Mouse (Mus musculus) midbrain, embryonic 11.5 days (tissue): ENCODE data around the gene Foxr1. TPM values are rescaled to one million over a fixed set of nuclear protein-coding genes. Genes with fewer than 3 reads are reported as not detected.

ENCODE experiments used
- ATAC-seq: fragments of 200-750 bp; cut with Nextera tagmentation; 2 replicates; pipeline ENCODE4 v1.8.0; 2017; ENCODE audit warnings: moderate TSS enrichment, moderate library complexity; ENCODE audit not compliant: low FRiP score
- DNase-seq: peaks from one replicate; pipeline ENCODE4 v3.0.0; 2015; ENCODE audit warnings: low spot score; ENCODE audit errors: missing footprints
- H3K27ac ChIP-seq: fragments of 300-500 bp; sonication (generic); 2 replicates; pipeline ENCODE4 v1.5.1; 2014; ENCODE audit warnings: low read depth, low read length
- H3K27me3 ChIP-seq: fragments of 300-500 bp; sonication (generic); 2 replicates; pipeline ENCODE4 v1.6.1; 2014; ENCODE audit warnings: mild to moderate bottlenecking, low read length, moderate library complexity, mixed read lengths; ENCODE audit not compliant: control insufficient read depth, insufficient read depth
- H3K36me3 ChIP-seq: fragments of 300-500 bp; sonication (generic); 2 replicates; pipeline ENCODE4 v1.6.1; 2014; ENCODE audit warnings: mild to moderate bottlenecking, low read length, moderate library complexity, mixed read lengths; ENCODE audit not compliant: control insufficient read depth, insufficient read depth
- H3K4me1 ChIP-seq: fragments of 300-500 bp; sonication (generic); 2 replicates; pipeline ENCODE4 v1.6.1; 2014; ENCODE audit warnings: low read length; ENCODE audit not compliant: control insufficient read depth, insufficient read depth
- H3K4me2 ChIP-seq: fragments of 300-500 bp; sonication (generic); 2 replicates; pipeline ENCODE4 v1.6.1; 2014; ENCODE audit warnings: mild to moderate bottlenecking, moderate library complexity
- H3K4me3 ChIP-seq: fragments of 300-500 bp; sonication (generic); 2 replicates; pipeline ENCODE4 v1.5.1; 2014; ENCODE audit warnings: low read depth, low read length
- H3K9ac ChIP-seq: fragments of 300-500 bp; sonication (generic); 2 replicates; pipeline ENCODE4 v1.6.1; 2014; ENCODE audit warnings: low read length
- H3K9me3 ChIP-seq: fragments of 300-500 bp; sonication (generic); 2 replicates; pipeline ENCODE4 v1.6.1; 2016; ENCODE audit warnings: low read length; ENCODE audit not compliant: control insufficient read depth
- WGBS: fragments of 180-500 bp; shearing (Covaris S2); extraction: QIAGEN DNeasy Blood & Tissue Kit; methylation state at CpG from one replicate; pipeline ENCODE4 v1.1.7; 2014; 5-methylcytosine and 5-hydroxymethylcytosine counted together
- polyA plus RNA-seq: library from polyadenylated mRNA; unstranded; fragments of >200 nt; fragmentation: Nextera tagmentation; extraction: Ambion mirVana; gene quantifications from 2 replicates; pipeline ENCODE4 v1.2.1, GENCODE M21; 2014

The Foxr1 gene
- polyA plus RNA-seq: not detected in 2 replicates

DNA sequence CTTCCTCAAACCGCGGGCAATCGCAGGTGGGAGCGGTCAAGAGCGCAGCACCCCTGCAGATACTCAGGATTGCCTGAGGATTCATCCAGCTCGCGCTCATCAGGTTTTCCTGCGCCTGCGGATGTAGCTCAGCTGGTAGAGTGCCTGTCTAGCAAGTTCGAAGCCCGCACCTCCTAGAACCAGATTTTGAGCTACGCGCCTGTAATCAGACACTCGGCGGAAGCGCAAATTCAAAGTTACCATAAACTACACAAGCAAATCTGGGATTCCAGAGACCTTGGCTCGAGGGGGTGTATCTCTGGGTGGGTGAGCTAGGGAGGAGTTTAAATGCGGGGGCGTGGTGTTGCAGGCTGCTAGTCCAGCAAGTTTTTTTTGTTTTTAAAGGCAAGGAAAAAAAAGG lies at the start of gene Foxr1:
Foxr1 (minus strand) TSS at position 176 of the 400 bp plus-strand sequence.
- no peaks in the 10 kb centered on the region for H3K36me3 ChIP-seq
- ATAC-seq (no peak), DNase-seq (no peak)
- H3K9ac ChIP-seq: no peak within 1 kb of the TSS
- H3K4me2 ChIP-seq: no peak within 1 kb of the TSS
- H3K4me1 ChIP-seq: no peaks in the 10 kb centered on the region
- 72% methylated on average over 19 of the region's 19 CpGs for WGBS
- no peak within 1 kb of the TSS for H3K4me3 ChIP-seq
- H3K27me3 ChIP-seq: no peaks in the 10 kb centered on the region
- H3K9me3 ChIP-seq: no peaks in the 10 kb centered on the region
- H3K27ac ChIP-seq: no peak within 1 kb of the TSS

DNA sequence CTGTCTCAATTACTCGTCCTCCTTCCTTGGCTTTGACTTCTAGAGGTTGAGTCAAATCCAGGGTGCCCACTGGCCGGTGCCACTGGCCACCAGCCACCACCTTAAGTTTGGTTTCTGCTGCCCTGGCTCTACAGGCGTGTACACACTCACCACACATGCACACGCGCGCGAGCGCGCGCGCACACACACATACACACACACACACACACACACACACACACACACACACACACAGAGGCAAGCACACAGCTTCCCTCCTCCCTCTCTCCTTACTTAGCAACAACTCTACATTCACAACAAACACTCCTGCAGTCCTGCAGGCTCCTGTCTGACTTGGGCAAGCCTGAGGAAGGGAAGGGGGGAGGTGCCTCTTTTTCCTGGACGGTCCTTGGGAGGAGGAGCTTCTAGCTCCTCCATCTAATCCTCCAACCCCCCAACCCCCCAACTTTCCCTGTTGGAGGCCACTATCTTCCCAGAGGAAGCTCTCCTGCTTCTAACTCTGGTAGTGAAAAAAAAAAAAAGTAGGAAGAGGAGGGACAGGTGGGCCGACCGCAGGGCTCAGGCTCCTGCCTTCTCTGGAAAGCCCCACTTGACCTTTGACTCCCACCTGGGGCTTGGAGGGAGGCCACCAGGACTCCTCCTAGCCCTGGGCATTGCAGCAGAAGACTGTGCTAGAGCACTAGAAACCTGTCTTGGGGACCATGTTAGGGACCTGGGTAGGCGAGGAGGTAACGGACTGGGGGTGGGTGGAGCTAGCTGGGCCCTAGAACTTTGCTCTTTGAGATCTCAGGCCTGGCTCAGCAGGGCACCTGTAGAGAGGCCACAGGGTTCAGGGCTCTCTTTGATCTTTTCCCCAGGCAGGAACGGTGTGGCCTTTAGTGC lies 49.4 kb upstream of the Foxr1 start:
- DNase-seq: no peak
- H3K36me3 ChIP-seq: no peaks in the 10 kb centered on the region
- H3K9ac ChIP-seq: no peak overlapping the region; the same call in 1 of the 2 replicates
- peak overlapping the region; percentile 32; the same call in 1 of the 2 replicates for H3K4me2 ChIP-seq
- H3K4me1 ChIP-seq: peaks cover 71% of the 10 kb centered on the region
- no peak overlapping the region for H3K27ac ChIP-seq
- H3K4me3 ChIP-seq: 0 out of 2 replicates have a peak overlapping the region, but pooled peaks have one; percentile 3
- 8% methylated on average over 17 of the region's 17 CpGs for WGBS
- 0 out of 2 replicates have a peak, but pooled peaks have one; percentile 10 for ATAC-seq
- H3K9me3 ChIP-seq: no peaks in the 10 kb centered on the region
- no peaks in the 10 kb centered on the region for H3K27me3 ChIP-seq

DNA sequence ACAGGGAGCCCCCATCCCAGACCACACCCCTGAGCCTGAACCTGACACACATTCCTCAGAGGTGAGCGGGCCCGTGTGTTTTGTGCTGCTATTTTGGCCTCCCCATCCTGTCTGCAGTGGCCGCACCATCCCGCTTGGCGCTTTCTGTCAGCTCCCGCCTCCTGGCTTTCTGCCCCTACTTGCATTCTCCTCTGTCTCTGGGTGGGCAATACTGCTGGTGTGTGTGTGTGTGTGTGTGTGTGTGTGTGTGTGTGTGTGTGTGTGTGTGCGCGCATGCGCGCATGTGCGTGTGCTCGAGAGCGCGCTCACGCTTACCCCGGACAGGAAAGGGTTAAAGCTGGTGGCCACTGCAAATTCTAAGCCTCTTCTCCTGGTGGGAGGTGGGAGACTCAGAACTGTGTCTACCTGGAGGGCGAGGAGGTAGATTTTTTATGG lies 48.7 kb upstream of the Foxr1 start:
- no peaks in the 10 kb centered on the region for H3K9me3 ChIP-seq
- WGBS: 3% methylated on average over 17 of the region's 17 CpGs
- H3K27ac ChIP-seq: no peak overlapping the region
- H3K27me3 ChIP-seq: no peaks in the 10 kb centered on the region
- H3K4me1 ChIP-seq: peaks cover 77% of the 10 kb centered on the region
- H3K9ac ChIP-seq: peak overlapping the region; percentile 9
- peak; percentile 90 for DNase-seq
- peak overlapping the region; percentile 32 for H3K4me2 ChIP-seq
- 0 out of 2 replicates have a peak overlapping the region, but pooled peaks have one; percentile 3 for H3K4me3 ChIP-seq
- no peaks in the 10 kb centered on the region for H3K36me3 ChIP-seq
- ATAC-seq: 0 out of 2 replicates have a peak, but pooled peaks have one; percentile 31

GRCm38 (mm10) chr9:44488855-44489381 lies 48.0 kb upstream of the Foxr1 start:
- 9% methylated on average over 5 of the region's 5 CpGs for WGBS
- no peak overlapping the region; the same call in 1 of the 2 replicates for H3K27ac ChIP-seq

GRCm38 (mm10) chr9:44488416-44488815 lies 47.5 kb upstream of the Foxr1 start:
- WGBS: 14% methylated on average over 8 of the region's 8 CpGs
- H3K9ac ChIP-seq: peak overlapping the region; percentile 34
- H3K27ac ChIP-seq: no peak overlapping the region; the same call in 1 of the 2 replicates
- H3K9me3 ChIP-seq: no peaks in the 10 kb centered on the region
- peak overlapping the region; percentile 32; the same call in 1 of the 2 replicates for H3K4me2 ChIP-seq
- no peak for DNase-seq
- H3K4me3 ChIP-seq: no peak overlapping the region
- H3K4me1 ChIP-seq: peaks cover 77% of the 10 kb centered on the region
- H3K27me3 ChIP-seq: no peaks in the 10 kb centered on the region
- ATAC-seq: no peak
- no peaks in the 10 kb centered on the region for H3K36me3 ChIP-seq

More at GRCm38 (mm10) chr9:44488855-44489381, 48.0 kb upstream of the Foxr1 start:
- peak; percentile 90 for DNase-seq
- Histone ChIP-seq H3K36me3 (no peaks in the 10 kb centered on the region), H3K9me3 (no peaks in the 10 kb centered on the region), H3K4me1 (peaks cover 77% of the 10 kb centered on the region), H3K4me2 (peak overlapping the region; percentile 32), H3K27me3 (no peaks in the 10 kb centered on the region), H3K4me3 (no peak overlapping the region), H3K9ac (peak overlapping the region; percentile 34)
- ATAC-seq: peak; percentile 25; the same call in 1 of the 2 replicates

GRCm38 (mm10) chr9:44487441-44487840 lies 46.5 kb upstream of the Foxr1 start:
- no peaks in the 10 kb centered on the region for H3K27me3 ChIP-seq
- peak overlapping the region; percentile 22 for H3K4me2 ChIP-seq
- H3K4me1 ChIP-seq: peaks cover 71% of the 10 kb centered on the region
- H3K27ac ChIP-seq: no peak overlapping the region
- H3K9ac ChIP-seq: 0 out of 2 replicates have a peak overlapping the region, but pooled peaks have one; percentile 20
- H3K36me3 ChIP-seq: no peaks in the 10 kb centered on the region
- 16% methylated on average over 7 of the region's 7 CpGs for WGBS
- ATAC-seq: no peak
- no peak for DNase-seq
- no peaks in the 10 kb centered on the region for H3K9me3 ChIP-seq
- H3K4me3 ChIP-seq: no peak overlapping the region

- Histone ChIP-seq H3K27ac (peak overlapping the region; percentile 14; the same call in 1 of the 2 replicates), H3K4me3 (no peak overlapping the region), H3K4me1 (peaks cover 74% of the 10 kb centered on the region), H3K9me3 (no peaks in the 10 kb centered on the region), H3K4me2 (peak overlapping the region; percentile 22), H3K27me3 (no peaks in the 10 kb centered on the region), H3K9ac (peak overlapping the region; percentile 51; the same call in 1 of the 2 replicates), H3K36me3 (no peaks in the 10 kb centered on the region)
- WGBS: 27% methylated on average over 15 of the region's 15 CpGs
- no peak for DNase-seq
- no peak for ATAC-seq
These were observed 45.9 kb upstream of the Foxr1 start for GRCm38 (mm10) chr9:44486741-44487421.

DNA sequence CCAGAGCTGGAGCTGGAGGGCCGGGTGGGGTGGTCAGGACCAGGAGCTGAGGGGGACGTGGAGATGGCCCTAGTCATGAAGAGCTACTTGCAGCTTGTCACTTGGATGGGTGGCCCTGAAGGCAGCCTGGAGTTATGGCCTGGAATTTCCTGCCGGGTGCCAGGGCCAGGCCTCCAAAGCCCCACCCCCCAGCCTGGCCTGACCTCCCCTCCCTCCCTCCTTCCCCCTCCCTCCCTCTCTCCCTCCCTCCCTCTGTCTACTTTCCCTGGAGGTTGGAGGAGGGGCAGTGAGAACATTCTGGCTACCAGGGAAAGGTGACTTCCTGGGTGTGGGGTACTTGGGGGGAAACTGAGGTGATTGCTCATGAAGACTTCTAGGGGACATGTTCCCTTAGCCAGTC lies 45.4 kb upstream of the Foxr1 start:
- Histone ChIP-seq H3K4me2 (peak overlapping the region; percentile 22), H3K9me3 (no peaks in the 10 kb centered on the region), H3K4me3 (no peak overlapping the region), H3K27ac (no peak overlapping the region; the same call in 1 of the 2 replicates), H3K36me3 (no peaks in the 10 kb centered on the region), H3K9ac (no peak overlapping the region; the same call in 1 of the 2 replicates), H3K27me3 (no peaks in the 10 kb centered on the region), H3K4me1 (peaks cover 74% of the 10 kb centered on the region)
- DNase-seq: no peak
- WGBS: 17% methylated on average over 3 of the region's 3 CpGs
- no peak for ATAC-seq
